Mouse (Mus musculus) mouse embryonic stem cell (cell line): Measurements from ENCODE around the gene C9.

Experiments
- in situ Hi-C, 2 experiments: fragments of 300-500 bp; cut with MboI; formaldehyde crosslinking; loops; 1 replicate in 1 of 2; 3 replicates in 1 of 2; pipeline ENCODE4 v1.14.3; 2019 to 2020; ENCODE audit warnings: low sequenced_read_pairs in 2 of 2, low pct_unique_long_range_greater_than_20kb in 1 of 2, mixed read lengths in 1 of 2; ENCODE audit not compliant: unreplicated experiment in 1 of 2

Gene C9

DNA sequence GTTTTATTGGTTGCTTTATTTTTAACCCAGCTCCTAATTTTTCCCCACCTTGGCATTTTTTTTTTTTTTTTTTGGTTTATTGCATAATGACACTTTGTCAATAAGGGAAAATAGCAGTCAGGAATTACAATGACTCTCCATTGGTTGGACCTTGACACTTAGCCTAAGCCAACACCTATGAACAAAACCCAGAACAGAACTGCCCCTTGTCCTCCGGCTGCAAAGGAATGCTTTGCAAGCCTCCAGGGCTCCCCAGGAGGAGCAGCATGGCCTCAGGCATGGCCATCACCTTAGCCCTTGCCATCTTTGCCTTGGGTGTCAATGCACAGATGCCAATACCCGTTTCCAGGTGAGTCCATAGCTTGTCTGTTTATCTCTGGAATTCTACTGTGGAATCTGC lies at the start of gene C9:
Gene C9, plus strand, starts transcription at position 193 of the 400 bp plus-strand sequence.
- in situ Hi-C loops: no loop called here

- in situ Hi-C loops: no loop called here
These were observed 46.9 kb upstream of the C9 start for GRCm38 (mm10) chr15:6398211-6398610.

DNA sequence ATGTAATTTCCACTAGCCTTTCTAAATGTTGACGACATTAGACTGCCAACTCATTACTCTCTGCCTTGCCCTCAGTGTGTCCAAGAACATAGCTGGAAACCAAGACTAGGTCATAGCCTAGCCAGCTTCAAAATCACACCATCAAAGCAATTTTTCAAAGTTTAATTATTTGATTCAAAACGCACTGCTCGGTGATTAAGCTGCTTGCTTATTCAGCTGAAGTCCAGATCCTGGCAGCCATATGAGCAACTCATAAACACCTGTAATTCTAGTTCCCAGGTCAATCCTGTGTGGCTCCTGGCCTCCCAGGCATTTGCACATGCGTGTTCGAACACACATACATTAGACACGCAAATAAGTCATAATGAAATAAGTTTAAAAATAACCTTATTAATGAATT lies 46.2 kb upstream of the C9 start:
- in situ Hi-C loops: no loop called here

GRCm38 (mm10) chr15:6400115-6400514 lies 45.0 kb upstream of the C9 start:
- in situ Hi-C loops: no loop called here

DNA sequence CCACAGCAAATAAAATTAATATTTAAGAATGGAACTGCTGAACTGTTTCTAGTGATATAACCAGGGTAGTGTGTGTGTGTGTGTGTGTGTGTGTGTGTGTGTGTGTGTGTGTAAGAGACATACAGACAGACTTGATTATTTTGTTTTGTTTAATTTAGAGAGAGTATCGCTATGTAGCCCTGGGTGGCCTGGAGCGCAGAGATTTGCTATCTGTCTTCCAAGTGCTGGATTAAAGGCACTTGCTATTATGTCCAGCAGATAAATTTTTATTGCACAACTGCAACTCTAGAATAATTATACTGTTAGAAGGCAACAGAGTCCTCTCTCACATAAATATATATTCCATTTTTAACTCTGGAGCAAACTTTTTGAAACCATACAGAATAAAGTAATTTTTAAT lies 42.7 kb upstream of the C9 start:
- in situ Hi-C loops: no loop called here

DNA sequence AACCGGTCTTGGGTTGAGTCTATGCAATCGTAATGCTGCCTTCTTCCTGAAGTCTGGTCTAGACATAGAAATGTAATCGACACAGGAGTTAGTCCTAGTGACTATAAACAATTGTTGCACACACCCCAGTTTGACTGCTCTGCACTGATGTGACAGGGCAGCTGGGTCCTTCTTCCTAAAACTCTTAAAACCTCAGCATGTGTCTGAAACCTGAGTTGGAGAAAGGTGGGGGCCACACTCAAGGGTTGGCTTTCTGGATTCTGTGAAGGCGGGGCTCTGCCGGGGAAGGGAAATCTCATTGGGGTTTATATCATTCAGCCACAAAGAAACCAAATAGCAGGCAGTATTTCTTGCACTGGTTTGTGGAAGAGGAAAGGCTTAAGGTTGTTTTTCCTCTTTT lies 41.0 kb upstream of the C9 start:
- in situ Hi-C loops: no loop called here

DNA sequence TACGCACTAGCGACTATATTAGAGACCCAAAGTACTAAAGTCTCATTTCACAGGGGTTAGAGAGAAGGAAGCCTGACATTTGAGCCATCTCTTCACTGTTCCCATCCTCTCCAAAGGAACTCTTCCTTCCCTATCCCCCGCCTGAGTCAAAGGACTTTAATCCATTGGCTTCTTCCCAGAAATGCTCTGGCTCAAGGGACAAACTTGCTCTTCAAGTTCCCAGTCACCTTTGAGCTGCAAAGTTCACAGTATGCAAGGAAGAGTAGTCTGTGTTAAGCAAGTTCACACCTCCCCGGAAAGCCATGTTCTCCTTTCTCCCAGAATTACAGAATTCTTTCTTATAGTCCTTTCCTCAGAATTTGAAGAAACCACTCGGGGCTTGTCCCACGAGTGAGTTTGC lies 38.4 kb upstream of the C9 start:
- in situ Hi-C loops: no loop called here

GRCm38 (mm10) chr15:6409031-6409430 lies 36.1 kb upstream of the C9 start:
- in situ Hi-C loops: no loop called here

- in situ Hi-C loops: no loop called here
These were observed 35.0 kb upstream of the C9 start for GRCm38 (mm10) chr15:6410161-6410560.

- in situ Hi-C loops: no loop called here
These were observed 33.8 kb upstream of the C9 start for GRCm38 (mm10) chr15:6411334-6411733.

DNA sequence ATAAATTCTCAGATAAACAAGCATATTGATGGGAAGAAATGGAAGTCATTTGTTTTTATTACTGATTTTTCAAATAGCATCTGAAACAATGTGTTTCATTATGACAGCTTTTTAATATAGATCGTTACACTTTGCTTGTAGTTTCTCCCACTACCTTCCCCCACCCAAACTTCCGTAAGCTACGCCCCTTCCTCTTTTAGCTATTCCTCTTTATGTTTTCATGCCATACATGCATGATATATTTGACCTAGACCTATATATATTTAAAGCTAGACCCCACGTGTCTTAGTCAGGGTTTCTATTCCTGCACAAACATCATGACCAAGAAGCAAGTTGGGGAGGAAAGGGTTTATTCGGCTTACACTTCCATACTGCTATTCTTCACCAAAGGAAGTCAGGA lies 29.8 kb upstream of the C9 start:
- in situ Hi-C loops: no loop called here

DNA sequence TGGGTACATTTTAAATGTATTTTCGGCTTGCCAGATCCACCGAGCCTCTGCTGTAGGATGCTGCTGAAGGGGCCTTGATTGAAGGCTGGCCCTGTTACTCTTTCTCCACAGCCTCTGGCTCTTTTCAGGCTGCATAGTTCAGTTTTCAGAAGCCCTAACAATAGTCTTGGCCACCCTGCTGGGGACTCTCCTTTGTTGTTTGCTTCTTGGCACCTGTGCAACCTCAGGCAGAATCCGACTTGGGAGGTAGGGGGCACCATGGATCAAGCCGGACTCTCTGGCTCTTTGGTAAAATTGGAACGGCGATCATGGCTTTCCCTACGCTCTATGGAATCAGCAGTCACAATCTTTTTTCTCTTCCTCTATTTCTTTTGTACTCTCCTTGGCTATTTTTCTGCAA lies 13.3 kb upstream of the C9 start:
- in situ Hi-C loops: no loop called here

DNA sequence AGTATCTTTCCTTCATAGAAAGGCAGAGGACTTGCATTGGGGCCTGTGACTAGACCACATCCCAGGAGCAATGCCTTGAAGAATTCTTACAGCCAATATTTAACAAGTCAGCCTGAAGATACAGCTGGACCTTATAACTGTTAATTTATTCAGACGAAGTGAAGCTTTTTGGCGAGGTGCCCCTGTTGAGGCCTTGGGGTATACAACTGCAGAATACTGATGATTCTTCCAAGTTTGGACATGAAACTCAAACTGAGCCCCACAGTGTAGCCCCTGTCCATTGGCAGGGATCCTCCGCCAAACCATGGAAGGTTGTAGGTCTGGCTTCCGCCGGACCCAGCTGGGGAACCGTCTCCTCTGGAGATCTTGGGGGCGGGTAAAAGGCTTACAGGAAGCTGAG lies 12.7 kb upstream of the C9 start:
- in situ Hi-C loops: no loop called here

DNA sequence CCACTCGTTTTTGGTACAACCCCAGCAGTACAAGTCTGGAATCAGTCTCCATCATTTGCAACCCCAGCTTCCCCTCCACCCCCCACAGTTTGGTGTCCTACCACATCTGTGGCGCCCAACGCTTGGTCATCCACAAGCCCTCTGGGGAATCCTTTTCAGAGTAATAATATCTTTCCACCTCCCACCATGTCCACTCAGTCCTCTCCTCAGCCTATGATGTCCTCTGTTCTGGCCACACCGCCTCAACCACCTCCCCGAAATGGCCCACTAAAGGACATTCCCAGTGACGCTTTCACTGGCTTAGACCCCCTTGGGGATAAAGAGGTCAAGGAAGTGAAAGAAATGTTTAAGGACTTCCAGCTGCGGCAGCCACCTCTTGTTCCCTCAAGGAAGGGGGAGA lies 9.8 kb upstream of the C9 start:
- in situ Hi-C loops: no loop called here

DNA sequence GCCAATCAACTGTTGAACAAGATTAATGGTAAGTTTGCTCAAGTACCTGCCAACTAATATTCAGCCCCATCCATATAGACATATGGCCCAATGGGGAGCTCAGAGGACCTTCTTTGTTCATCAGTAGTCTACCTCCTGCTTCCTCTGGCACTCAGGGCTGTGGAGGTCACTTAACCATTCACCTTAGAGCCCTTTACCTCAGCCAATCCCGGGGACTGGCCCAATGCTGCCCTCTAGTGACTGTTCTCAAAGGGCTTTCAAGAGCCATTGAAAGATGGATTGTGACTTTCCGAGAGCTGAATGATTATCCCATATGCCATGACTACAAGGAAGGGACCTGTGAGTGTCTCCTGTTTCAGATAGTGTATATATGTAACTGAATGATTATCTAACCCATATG lies 9.4 kb upstream of the C9 start:
- in situ Hi-C loops: no loop called here

GRCm38 (mm10) chr15:6438685-6439084 lies 6.4 kb upstream of the C9 start:
- in situ Hi-C loops: no loop called here

DNA sequence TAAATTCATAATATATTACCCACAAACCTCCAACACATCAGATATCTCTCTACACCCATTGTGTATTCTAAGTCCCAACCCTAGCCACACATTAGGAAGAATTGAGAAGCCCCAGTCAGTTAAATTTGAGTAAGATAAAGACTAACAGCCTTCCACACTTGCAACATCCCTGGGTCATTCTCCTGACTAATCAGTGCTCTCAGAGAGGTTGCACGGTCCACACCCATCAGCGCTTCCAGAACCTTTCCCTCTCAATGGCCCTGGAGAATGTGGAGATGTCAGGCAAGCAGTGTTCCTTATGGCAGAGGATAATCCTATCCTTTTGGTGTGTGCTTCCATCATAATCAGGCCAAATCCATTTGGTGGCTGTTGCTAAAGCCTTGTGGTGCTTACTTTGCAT lies 675 bp upstream of the C9 start:
- in situ Hi-C loops: no loop called here

DNA sequence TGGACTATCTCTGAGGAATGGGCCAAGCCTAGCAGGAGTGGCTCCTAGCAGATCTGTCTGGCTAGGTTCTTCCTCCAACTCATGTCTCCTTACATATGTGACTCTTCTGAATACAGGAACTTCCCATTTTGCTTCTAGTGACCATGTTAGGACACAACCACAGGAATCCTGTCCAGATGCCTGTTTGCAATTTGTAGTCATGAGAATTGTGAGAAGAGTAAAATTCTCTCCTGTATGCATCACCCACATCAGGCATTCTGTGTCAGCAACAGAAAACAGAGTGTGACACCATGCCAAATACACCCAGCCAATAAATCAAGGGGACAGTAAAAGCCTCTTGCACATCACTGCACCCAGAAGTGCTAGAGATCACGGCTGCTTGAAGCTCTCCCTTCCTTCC lies 1.1 kb downstream of the C9 start:
- in situ Hi-C loops: no loop called here

GRCm38 (mm10) chr15:6448892-6449291 lies 3.8 kb downstream of the C9 start:
- in situ Hi-C loops: no loop called here

- in situ Hi-C loops: no loop called here
These were observed 9.3 kb downstream of the C9 start for GRCm38 (mm10) chr15:6454461-6454860.

DNA sequence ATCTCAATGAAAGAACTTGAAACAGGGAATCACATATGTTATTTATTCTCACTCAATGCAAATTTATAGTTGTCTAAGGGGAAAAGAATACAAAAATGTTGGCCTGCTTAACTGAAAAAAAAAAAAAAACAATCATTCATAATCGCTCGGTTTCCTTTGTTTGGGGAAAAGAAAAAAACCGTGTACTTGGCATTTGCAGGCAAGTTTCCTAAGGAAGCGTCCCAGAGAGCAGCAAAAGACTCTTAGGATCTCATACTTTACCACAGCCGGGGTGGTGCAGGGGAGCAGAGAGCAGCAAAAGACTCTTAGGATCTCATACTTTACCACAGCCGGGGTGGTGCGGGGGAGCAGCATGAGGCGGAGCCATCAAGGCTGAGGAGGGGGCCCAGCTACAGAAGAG lies 16.3 kb downstream of the C9 start:
- in situ Hi-C loops: no loop called here
